Mouse (Mus musculus) adipocyte (in vitro differentiated cells): ENCODE measurements around the gene Diaph2.
A peak's percentile ranks its signal among the peaks of the same experiment; 100 is the strongest.
"Not testable (repeated sequence)": the region's sequence is repeated elsewhere in the genome, so short reads cannot be mapped to it uniquely, and the experiment has no call there.

Source experiments
- DNase-seq: peaks from one replicate; pipeline ENCODE4 v3.0.0-alpha.2; 2016; ENCODE audit warnings: low spot score

The Diaph2 gene

GRCm38 (mm10) chrX:129831903-129832302, 82.4 kb downstream of the Diaph2 start:
- peak; percentile 39 for DNase-seq

GRCm38 (mm10) chrX:129833887-129834286, 84.3 kb downstream of the Diaph2 start:
- DNase-seq = no peak

GRCm38 (mm10) chrX:129884465-129884864, 134.9 kb downstream of the Diaph2 start:
- peak; percentile 57 for DNase-seq

GRCm38 (mm10) chrX:129925806-129926205, 176.3 kb downstream of the Diaph2 start:
- DNase-seq = no peak

- DNase-seq = peak; percentile 42
Observed at GRCm38 (mm10) chrX:129974816-129975215, 225.3 kb downstream of the Diaph2 start.

GRCm38 (mm10) chrX:130008210-130008609, 258.7 kb downstream of the Diaph2 start:
- DNase-seq = no peak

GRCm38 (mm10) chrX:130019735-130020134, 270.2 kb downstream of the Diaph2 start:
- no peak for DNase-seq

- DNase-seq = peak; percentile 6
Observed at GRCm38 (mm10) chrX:130044525-130044924, 295.0 kb downstream of the Diaph2 start.

GRCm38 (mm10) chrX:130149216-130149615, 399.7 kb downstream of the Diaph2 start:
- peak; percentile 4 for DNase-seq

- DNase-seq = no peak
Observed at GRCm38 (mm10) chrX:130152164-130152563, 402.6 kb downstream of the Diaph2 start.

- DNase-seq = no peak
Observed at GRCm38 (mm10) chrX:130173126-130173525, 423.6 kb downstream of the Diaph2 start.

GRCm38 (mm10) chrX:130187891-130188290, 438.3 kb downstream of the Diaph2 start:
- no peak for DNase-seq

GRCm38 (mm10) chrX:130188449-130188848, 438.9 kb downstream of the Diaph2 start:
- no peak for DNase-seq

GRCm38 (mm10) chrX:130189250-130189649, 439.7 kb downstream of the Diaph2 start:
- no peak for DNase-seq

- not testable (repeated sequence) for DNase-seq
Observed at GRCm38 (mm10) chrX:130197412-130197811, 447.9 kb downstream of the Diaph2 start.

- DNase-seq = peak; percentile 5
Observed at GRCm38 (mm10) chrX:130205243-130205642, 455.7 kb downstream of the Diaph2 start.

GRCm38 (mm10) chrX:130212227-130212626, 462.7 kb downstream of the Diaph2 start:
- no peak for DNase-seq

- peak; percentile 15 for DNase-seq
Observed at GRCm38 (mm10) chrX:130212759-130213158, 463.2 kb downstream of the Diaph2 start.

- DNase-seq = no peak
Observed at GRCm38 (mm10) chrX:130230045-130230444, 480.5 kb downstream of the Diaph2 start.

GRCm38 (mm10) chrX:130235167-130235566, 485.6 kb downstream of the Diaph2 start:
- DNase-seq = no peak

- DNase-seq = no peak
Observed at GRCm38 (mm10) chrX:130246652-130247051, 497.1 kb downstream of the Diaph2 start.

- no peak for DNase-seq
Observed at GRCm38 (mm10) chrX:130253664-130254063, 504.1 kb downstream of the Diaph2 start.

- peak; percentile 26 for DNase-seq
Observed at GRCm38 (mm10) chrX:130265707-130266106, 516.2 kb downstream of the Diaph2 start.

GRCm38 (mm10) chrX:130279144-130279543, 529.6 kb downstream of the Diaph2 start:
- DNase-seq = no peak

- DNase-seq = no peak
Observed at GRCm38 (mm10) chrX:130281484-130281883, 531.9 kb downstream of the Diaph2 start.
